Mouse (Mus musculus): ENCODE results near the gene Adamts15. TPM values are rescaled to one million over a fixed set of nuclear protein-coding genes. Genes with fewer than 3 reads are reported as not detected.

Gene Adamts15
- polyA plus RNA-seq, 2 experiments, result 0.33 to 0.38 TPM

- ATAC-seq (ENCODE audit: insufficient read depth) (no peak), DNase-seq (ENCODE audit: low read depth in 3 of 3, low spot score in 3 of 3) (no peak)
- H3K4me3 ChIP-seq (ENCODE audit: insufficient read depth in 1 of 2, low read depth in 2 of 2, low read length in 2 of 2), result no peak overlapping the region
- H3K9me3 ChIP-seq (ENCODE audit: control insufficient read depth, low read length), result no peaks in the 10 kb centered on the region
- 56% methylated on average over 4 of the region's 4 CpGs for WGBS (ENCODE audit: insufficient replicate concordance)
- no peaks in the 10 kb centered on the region for H3K4me1 ChIP-seq (replicated peaks; ENCODE audit: control insufficient read depth in 2 of 2, insufficient read depth in 2 of 2, low read length in 1 of 2)
- H3K9ac ChIP-seq (replicated peaks), result no peak overlapping the region
- no peak overlapping the region for H3K4me2 ChIP-seq (ENCODE audit: low read depth)
- H3K27me3 ChIP-seq (ENCODE audit: control insufficient read depth, insufficient read depth, low read length), result no peaks in the 10 kb centered on the region
- H3K27ac ChIP-seq, result no peak overlapping the region
- TF ChIP-seq EP300 (IDR thresholded peaks at IDR 0.05; ENCODE audit: low read depth) (no peak), CTCF (IDR thresholded peaks at IDR 0.05; ENCODE audit: low read depth) (no peak)
- H3K36me3 ChIP-seq (replicated peaks; ENCODE audit: control insufficient read depth, insufficient read depth, low read depth), result no peaks in the 10 kb centered on the region
Measured at GRCm38 (mm10) chr9:30932346-30932745, 10.1 kb upstream of the Adamts15 start.

GRCm38 (mm10) chr9:30928759-30929158 is 6.5 kb upstream of the Adamts15 start:
- no peak for DNase-seq (ENCODE audit: low read depth in 3 of 3, low spot score in 3 of 3)
- no peak overlapping the region for H3K27ac ChIP-seq
- no peak for ATAC-seq (ENCODE audit: insufficient read depth)
- H3K9me3 ChIP-seq (ENCODE audit: control insufficient read depth, low read length), result no peaks in the 10 kb centered on the region
- H3K4me3 ChIP-seq (ENCODE audit: insufficient read depth in 1 of 2, low read depth in 2 of 2, low read length in 2 of 2), result no peak overlapping the region
- H3K36me3 ChIP-seq (replicated peaks; ENCODE audit: control insufficient read depth, insufficient read depth, low read depth), result no peaks in the 10 kb centered on the region
- H3K4me2 ChIP-seq (ENCODE audit: low read depth), result no peak overlapping the region
- no peaks in the 10 kb centered on the region for H3K27me3 ChIP-seq (ENCODE audit: control insufficient read depth, insufficient read depth, low read length)
- no peaks in the 10 kb centered on the region for H3K4me1 ChIP-seq (replicated peaks; ENCODE audit: control insufficient read depth in 2 of 2, insufficient read depth in 2 of 2, low read length in 1 of 2)
- no peak for TF ChIP-seq EP300 (IDR thresholded peaks at IDR 0.05; ENCODE audit: low read depth)
- TF ChIP-seq CTCF (IDR thresholded peaks at IDR 0.05; ENCODE audit: low read depth), result no peak
- 65% methylated on average over 2 of the region's 2 CpGs for WGBS (ENCODE audit: insufficient replicate concordance)
- H3K9ac ChIP-seq (replicated peaks), result no peak overlapping the region

GRCm38 (mm10) chr9:30921261-30922103 is 770 bp downstream of the Adamts15 start:
- Histone ChIP-seq H3K27ac (no peak overlapping the region), H3K9ac (replicated peaks) (no peak overlapping the region), H3K4me3 (ENCODE audit: insufficient read depth in 1 of 2, low read depth in 2 of 2, low read length in 2 of 2) (peak overlapping the region; percentile 26 to 37; a peak in 3 of 4 replicates), H3K36me3 (replicated peaks; ENCODE audit: control insufficient read depth, insufficient read depth, low read depth) (no peaks in the 10 kb centered on the region), H3K9me3 (ENCODE audit: control insufficient read depth, low read length) (no peaks in the 10 kb centered on the region), H3K27me3 (ENCODE audit: control insufficient read depth, insufficient read depth, low read length) (peaks cover 15% of the 10 kb centered on the region), H3K4me1 (replicated peaks; ENCODE audit: control insufficient read depth in 2 of 2, insufficient read depth in 2 of 2, low read length in 1 of 2) (no peaks in the 10 kb centered on the region), H3K4me2 (ENCODE audit: low read depth) (peak overlapping the region; percentile 48)
- no peak for DNase-seq (ENCODE audit: low read depth in 3 of 3, low spot score in 3 of 3)
- ATAC-seq (ENCODE audit: insufficient read depth), result no peak
- TF ChIP-seq EP300 (IDR thresholded peaks at IDR 0.05; ENCODE audit: low read depth), result no peak
- no peak for TF ChIP-seq CTCF (IDR thresholded peaks at IDR 0.05; ENCODE audit: low read depth)
- WGBS (ENCODE audit: insufficient replicate concordance), result 5% methylated on average over 56 of the region's 56 CpGs

GRCm38 (mm10) chr9:30920736-30921135 is 1.5 kb downstream of the Adamts15 start:
- WGBS (ENCODE audit: insufficient replicate concordance), result 14% methylated on average over 6 of the region's 6 CpGs
- no peak for ATAC-seq (ENCODE audit: insufficient read depth)

GRCm38 (mm10) chr9:30919686-30920085 is 2.6 kb downstream of the Adamts15 start:
- no peak overlapping the region for H3K4me2 ChIP-seq (ENCODE audit: low read depth)
- DNase-seq (ENCODE audit: low read depth in 3 of 3, low spot score in 3 of 3) (no peak), ATAC-seq (ENCODE audit: insufficient read depth) (no peak)
- H3K27ac ChIP-seq, result no peak overlapping the region
- H3K27me3 ChIP-seq (ENCODE audit: control insufficient read depth, insufficient read depth, low read length), result peaks cover 15% of the 10 kb centered on the region
- TF ChIP-seq EP300 (IDR thresholded peaks at IDR 0.05; ENCODE audit: low read depth) (no peak), CTCF (IDR thresholded peaks at IDR 0.05; ENCODE audit: low read depth) (no peak)
- no peak overlapping the region for H3K9ac ChIP-seq (replicated peaks)
- no peak overlapping the region for H3K4me3 ChIP-seq (ENCODE audit: insufficient read depth in 1 of 2, low read depth in 2 of 2, low read length in 2 of 2)
- H3K36me3 ChIP-seq (replicated peaks; ENCODE audit: control insufficient read depth, insufficient read depth, low read depth), result no peaks in the 10 kb centered on the region
- no peaks in the 10 kb centered on the region for H3K4me1 ChIP-seq (replicated peaks; ENCODE audit: control insufficient read depth in 2 of 2, insufficient read depth in 2 of 2, low read length in 1 of 2)
- no peaks in the 10 kb centered on the region for H3K9me3 ChIP-seq (ENCODE audit: control insufficient read depth, low read length)
- WGBS (ENCODE audit: insufficient replicate concordance), result 72% methylated on average over 9 of the region's 9 CpGs

More at GRCm38 (mm10) chr9:30920736-30921135, 1.5 kb downstream of the Adamts15 start:
- Histone ChIP-seq H3K27ac (no peak overlapping the region), H3K9me3 (ENCODE audit: control insufficient read depth, low read length) (no peaks in the 10 kb centered on the region), H3K4me3 (ENCODE audit: insufficient read depth in 1 of 2, low read depth in 2 of 2, low read length in 2 of 2) (no peak overlapping the region), H3K27me3 (ENCODE audit: control insufficient read depth, insufficient read depth, low read length) (peaks cover 15% of the 10 kb centered on the region), H3K9ac (replicated peaks) (no peak overlapping the region), H3K36me3 (replicated peaks; ENCODE audit: control insufficient read depth, insufficient read depth, low read depth) (no peaks in the 10 kb centered on the region), H3K4me2 (ENCODE audit: low read depth) (no peak overlapping the region), H3K4me1 (replicated peaks; ENCODE audit: control insufficient read depth in 2 of 2, insufficient read depth in 2 of 2, low read length in 1 of 2) (no peaks in the 10 kb centered on the region)
- TF ChIP-seq CTCF (IDR thresholded peaks at IDR 0.05; ENCODE audit: low read depth) (peak; percentile 47), EP300 (IDR thresholded peaks at IDR 0.05; ENCODE audit: low read depth) (no peak)
- DNase-seq (ENCODE audit: low read depth in 3 of 3, low spot score in 3 of 3), result no peak

All from liver, embryonic 14.5 days (tissue).